Mouse (Mus musculus) spleen, adult 2 months (tissue): Measurements from ENCODE around the gene Gm45844. TPM values are rescaled to one million over a fixed set of nuclear protein-coding genes. Genes with fewer than 3 reads are reported as not detected.

Source experiments
- DNase-seq, 2 experiments: peaks; one replicate each; pipeline versions ENCODE4 v3.0.0 to v3.0.0-alpha.2; 2012 to 2021; ENCODE audit warnings: low spot score in 2 of 2, low read depth in 1 of 2
- H3K27ac ChIP-seq: fragments of 200-500 bp; 2 replicates; pipeline ENCODE4 v1.5.1; 2012; ENCODE audit warnings: low read length, inconsistent platforms; ENCODE audit not compliant: insufficient read depth
- H3K27me3 ChIP-seq: fragments of 200-500 bp; 2 replicates; pipeline ENCODE4 v1.6.1; 2012; ENCODE audit warnings: mild to moderate bottlenecking, moderate library complexity, low read length, inconsistent platforms; ENCODE audit not compliant: control insufficient read depth, insufficient read depth
- H3K36me3 ChIP-seq: fragments of 200-500 bp; 2 replicates; pipeline ENCODE4 v1.6.1; 2012; ENCODE audit warnings: mild to moderate bottlenecking, low read length, inconsistent platforms; ENCODE audit not compliant: control insufficient read depth, insufficient read depth
- H3K4me1 ChIP-seq: fragments of 200-500 bp; 2 replicates; pipeline ENCODE4 v1.6.1; 2011; ENCODE audit warnings: inconsistent platforms; ENCODE audit not compliant: control insufficient read depth, insufficient read depth, insufficient read length
- H3K4me3 ChIP-seq: fragments of 200-500 bp; 2 replicates; pipeline ENCODE4 v1.5.1; 2011; ENCODE audit warnings: mild to moderate bottlenecking, inconsistent platforms; ENCODE audit not compliant: insufficient read depth, insufficient read length; ENCODE audit errors: extremely low read depth
- CTCF ChIP-seq: fragments of 200-500 bp; IDR thresholded peaks from 2 replicates; pipeline ENCODE4 v1.5.1; 2011; ENCODE audit warnings: mild to moderate bottlenecking, inconsistent platforms; ENCODE audit not compliant: insufficient read depth, insufficient read length, insufficient replicate concordance; ENCODE audit errors: extremely low read depth
- POLR2A ChIP-seq: fragments of 200-500 bp; IDR thresholded peaks from 2 replicates; pipeline ENCODE4 v1.6.1; 2011; ENCODE audit warnings: low read depth, low read length, inconsistent platforms
- WGBS: fragments of 180-500 bp; shearing (Covaris S2); methylation state at CpG from one replicate; pipeline ENCODE4 v1.1.7; 2018; 5-methylcytosine and 5-hydroxymethylcytosine counted together
- polyA plus RNA-seq: library from polyadenylated mRNA; depleted of rRNA; stranded (reverse); fragments of >200 nt; gene quantifications from 2 replicates; pipeline ENCODE4 v1.2.3, GENCODE M21; 2012; rRNA removed

The Gm45844 gene
- polyA plus RNA-seq, 1 experiment = 0.08 TPM

DNA sequence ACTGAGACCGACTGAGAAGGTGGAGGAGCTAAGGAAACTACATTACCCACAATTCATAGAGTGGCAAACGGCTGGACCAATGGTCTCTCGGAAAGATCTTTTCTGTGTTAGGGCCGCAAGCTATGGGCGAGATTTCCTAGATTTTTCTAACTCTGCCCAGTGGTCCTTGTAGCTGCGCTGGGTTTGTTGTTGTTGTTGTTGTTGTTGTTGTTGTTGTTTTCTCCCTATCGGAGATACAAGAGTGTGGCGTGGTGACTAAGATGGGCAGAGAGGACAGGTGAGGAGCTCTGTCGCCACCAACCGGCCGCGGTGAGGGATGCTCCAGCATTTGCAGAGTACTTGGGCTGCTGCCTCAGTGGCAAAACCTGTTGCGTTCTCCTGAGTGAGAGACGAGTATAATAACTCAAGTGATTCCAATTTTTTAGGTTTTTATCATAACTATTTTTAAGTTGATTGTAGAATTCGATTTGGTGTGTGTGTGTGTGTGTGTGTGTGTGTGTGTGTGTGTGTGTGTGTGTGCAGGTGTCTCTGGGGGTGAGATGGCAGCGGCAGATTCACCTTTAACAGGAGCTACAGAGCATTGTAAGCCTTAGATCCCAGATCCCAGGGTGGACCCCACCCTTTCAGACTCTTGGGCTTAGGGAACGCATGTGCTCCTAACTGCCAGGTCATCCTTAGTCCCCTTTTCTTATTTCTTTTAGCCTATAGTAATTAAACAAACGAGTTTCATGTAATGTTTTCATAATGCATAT lies 89.7 kb downstream of the Gm45844 start:
- H3K4me3 ChIP-seq = peak overlapping the region; percentile 72
- no peak overlapping the region for H3K27ac ChIP-seq
- DNase-seq = peak; percentile 30 to 76
- no peaks in the 10 kb centered on the region for H3K4me1 ChIP-seq
- peak; percentile 84 for TF ChIP-seq CTCF
- no peak for TF ChIP-seq POLR2A
- WGBS = 10% methylated on average over 18 of the region's 18 CpGs
- no peaks in the 10 kb centered on the region for H3K27me3 ChIP-seq
- no peaks in the 10 kb centered on the region for H3K36me3 ChIP-seq

- Histone ChIP-seq H3K27ac (no peak overlapping the region), H3K4me3 (no peak overlapping the region), H3K4me1 (no peaks in the 10 kb centered on the region), H3K36me3 (no peaks in the 10 kb centered on the region), H3K27me3 (no peaks in the 10 kb centered on the region)
- 32% methylated on average over 13 of the region's 13 CpGs for WGBS
- no peak for TF ChIP-seq POLR2A
- TF ChIP-seq CTCF = no peak
- DNase-seq = no peak
Measured at GRCm38 (mm10) chr7:7187417-7188190, 90.5 kb downstream of the Gm45844 start.

GRCm38 (mm10) chr7:7185897-7186296 lies 92.2 kb downstream of the Gm45844 start:
- WGBS = 97% methylated on average over 1 of the region's 1 CpGs
- Histone ChIP-seq H3K4me1 (no peaks in the 10 kb centered on the region), H3K27ac (no peak overlapping the region), H3K36me3 (peaks cover 2% of the 10 kb centered on the region), H3K4me3 (no peak overlapping the region), H3K27me3 (no peaks in the 10 kb centered on the region)
- TF ChIP-seq POLR2A (no peak), CTCF (no peak)
- DNase-seq = no peak

DNA sequence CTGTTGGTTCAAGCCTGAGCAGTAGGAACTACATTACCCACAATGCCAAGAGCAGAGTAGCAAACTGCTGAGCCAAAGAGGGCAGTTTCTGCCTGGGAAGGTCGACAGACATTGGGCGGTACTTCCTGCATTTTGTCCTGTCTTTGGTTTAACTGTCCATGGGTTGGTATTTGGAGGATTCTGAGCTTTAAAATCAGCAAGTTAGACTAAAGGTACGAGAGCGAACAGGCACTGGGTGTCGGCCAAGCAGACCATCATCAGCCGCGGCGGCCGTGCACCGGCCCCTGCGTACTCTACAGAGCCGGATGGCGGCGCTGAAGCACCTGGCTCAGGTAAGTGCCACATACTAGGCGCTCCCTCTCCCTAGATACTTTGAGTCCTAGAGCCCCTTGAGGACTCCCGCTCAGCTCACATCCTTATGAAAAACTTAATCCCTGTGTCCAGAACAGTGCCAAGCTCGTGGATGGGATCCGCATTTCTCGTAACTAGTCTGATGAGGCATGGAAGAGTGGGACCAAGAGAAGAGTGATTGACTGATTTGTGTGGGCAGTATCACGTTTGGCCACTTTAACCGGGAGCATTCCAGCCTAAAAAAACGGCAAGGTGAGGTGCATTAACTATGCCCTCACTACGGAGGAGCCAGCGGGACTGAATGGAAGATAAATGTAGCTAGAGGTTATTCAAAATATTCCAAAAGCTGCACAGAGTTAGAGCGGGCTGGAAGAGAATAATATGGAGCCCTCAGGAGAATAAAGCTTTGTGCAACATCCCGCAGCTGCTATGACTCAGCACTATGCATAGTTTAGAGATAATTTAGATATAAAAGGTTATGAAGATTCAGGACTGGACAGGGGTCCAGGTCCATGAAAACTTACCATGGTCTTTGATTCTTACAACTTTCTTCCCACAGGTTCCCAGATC lies 106.6 kb downstream of the Gm45844 start, which contains the start of gene Zfp418:
Gene Zfp418, plus strand, starts transcription at position 104 of the 921 bp plus-strand sequence.
- Histone ChIP-seq H3K4me3 (peak within 1 kb of the TSS; percentile 91), H3K36me3 (peaks cover 3% of the 10 kb centered on the region; the same call in 1 of the 2 replicates), H3K27me3 (no peaks in the 10 kb centered on the region), H3K27ac (no peak within 1 kb of the TSS), H3K4me1 (no peaks in the 10 kb centered on the region; the same call in 1 of the 2 replicates)
- TF ChIP-seq CTCF (no peak), POLR2A (no peak)
- 3% methylated on average over 26 of the region's 26 CpGs for WGBS
- DNase-seq = peak; percentile 22 to 33

Other genes starting within 250 kb of the Gm45844 start
- 6.4 and 6.8 TPM in 2 replicates for gene Zfp954, start 156.8 kb downstream of the Gm45844 start, polyA plus RNA-seq
- 0.25 and 0.32 TPM in 2 replicates for gene Zfp773, start 141.5 kb downstream of the Gm45844 start, polyA plus RNA-seq
- gene Zfp418, start 107.0 kb downstream of the Gm45844 start, polyA plus RNA-seq = 0.43 and 0.53 TPM in 2 replicates
- 0.46 and 0.50 TPM in 2 replicates for gene Zfp772, start 68.3 kb downstream of the Gm45844 start, polyA plus RNA-seq
- not detected in 2 replicates for gene Vmn2r29, start 31.0 kb downstream of the Gm45844 start, polyA plus RNA-seq
- gene Clcn4, start 22.6 kb upstream of the Gm45844 start, polyA plus RNA-seq = 16.3 and 17.2 TPM in 2 replicates
- gene Vmn2r30, start 59.3 kb upstream of the Gm45844 start, polyA plus RNA-seq = not detected in 2 replicates
- gene Gm45783, start 96.3 kb upstream of the Gm45844 start, polyA plus RNA-seq = not detected in 2 replicates
- not detected in 2 replicates for gene Vmn2r31, start 121.4 kb upstream of the Gm45844 start, polyA plus RNA-seq
- not detected in 2 replicates for gene Vmn2r32, start 201.7 kb upstream of the Gm45844 start, polyA plus RNA-seq